Mouse (Mus musculus): ENCODE measurements around the gene Pgbd5. TPM values are rescaled to one million over a fixed set of nuclear protein-coding genes. Genes with fewer than 3 reads are reported as not detected.
"Not testable (repeated sequence)": the region's sequence is repeated elsewhere in the genome, so short reads cannot be mapped to it uniquely, and the experiment has no call there.

Gene Pgbd5
- polyA plus RNA-seq, 1 experiment: 0.16 TPM

DNA sequence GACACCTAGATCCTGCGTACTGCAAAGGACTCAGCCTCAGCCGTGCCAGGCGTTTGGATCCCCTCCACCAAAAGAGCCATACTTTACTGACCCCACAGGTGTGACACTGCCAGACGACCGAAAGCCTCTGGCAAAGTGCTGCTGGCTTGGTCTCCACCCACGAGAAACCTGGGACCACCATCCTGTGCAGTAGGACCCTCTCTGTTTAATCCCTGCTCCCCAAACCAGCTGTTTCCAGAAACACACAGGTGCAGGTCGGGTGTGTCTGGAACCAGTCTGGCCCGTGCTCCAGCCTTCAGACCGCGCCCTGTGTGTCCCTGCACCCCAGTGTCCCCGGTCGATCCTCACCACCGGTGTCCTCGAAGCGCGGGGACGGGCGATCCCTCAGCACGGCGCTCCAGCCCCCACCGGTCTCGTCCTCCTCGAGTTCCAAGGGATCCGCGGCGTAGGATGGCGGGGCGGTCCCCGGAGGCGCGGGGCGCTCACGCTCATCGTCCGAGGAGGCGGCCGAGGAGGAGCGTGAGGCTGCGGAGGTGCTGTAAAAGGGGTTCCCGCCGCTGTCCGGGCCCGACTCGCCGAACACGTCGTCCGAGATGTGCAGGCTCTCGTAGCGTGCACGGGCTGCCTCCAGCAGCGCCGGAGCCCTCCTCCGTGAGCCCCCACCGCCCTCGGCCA lies 5.9 kb downstream of the Pgbd5 start:
- 5% methylated on average over 56 of the region's 56 CpGs for WGBS
- peaks cover 18% of the 10 kb centered on the region for H3K27me3 ChIP-seq (ENCODE audit: control insufficient read depth, insufficient read depth, low read length)
- H3K36me3 ChIP-seq (ENCODE audit: control insufficient read depth, insufficient read depth, low read length): no peaks in the 10 kb centered on the region
- H3K4me1 ChIP-seq (ENCODE audit: control insufficient read depth, insufficient read depth, insufficient read length): peaks cover 7% of the 10 kb centered on the region; the same call in 1 of the 2 replicates
- H3K27ac ChIP-seq (ENCODE audit: insufficient read depth, low read length): no peak overlapping the region
- no peak for DNase-seq (ENCODE audit: low read depth in 1 of 2, low spot score in 2 of 2)
- no peak for TF ChIP-seq POLR2A (IDR thresholded peaks at IDR 0.05; ENCODE audit: low read depth, low read length)
- TF ChIP-seq CTCF (IDR thresholded peaks at IDR 0.05; ENCODE audit: extremely low read depth, insufficient read depth, insufficient read length, insufficient replicate concordance): no peak
- peak overlapping the region; percentile 43 for H3K4me3 ChIP-seq (ENCODE audit: extremely low read depth, insufficient read depth, insufficient read length)

DNA sequence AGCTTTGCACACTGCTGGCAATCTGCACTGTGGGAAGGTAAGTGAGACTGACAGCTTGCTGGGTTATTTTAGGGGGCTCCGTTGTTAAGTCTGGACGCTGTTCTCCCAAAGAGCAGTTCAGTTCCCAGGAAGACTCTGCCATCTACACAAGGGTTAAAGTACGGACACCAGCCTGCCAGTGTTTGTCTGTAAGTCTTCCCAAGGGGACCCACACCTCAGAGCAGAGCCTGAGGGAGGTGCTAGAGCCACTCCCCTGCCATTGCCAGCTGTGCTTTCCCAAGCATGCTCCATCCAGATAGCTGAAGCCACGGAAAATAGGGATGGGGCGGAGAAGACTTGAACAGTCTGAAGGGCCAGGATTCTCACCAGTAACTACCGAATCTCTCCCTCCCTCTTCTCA lies 8.6 kb downstream of the Pgbd5 start:
- H3K27me3 ChIP-seq (ENCODE audit: control insufficient read depth, insufficient read depth, low read length): peaks cover 18% of the 10 kb centered on the region
- 62% methylated on average over 6 of the region's 6 CpGs for WGBS

DNA sequence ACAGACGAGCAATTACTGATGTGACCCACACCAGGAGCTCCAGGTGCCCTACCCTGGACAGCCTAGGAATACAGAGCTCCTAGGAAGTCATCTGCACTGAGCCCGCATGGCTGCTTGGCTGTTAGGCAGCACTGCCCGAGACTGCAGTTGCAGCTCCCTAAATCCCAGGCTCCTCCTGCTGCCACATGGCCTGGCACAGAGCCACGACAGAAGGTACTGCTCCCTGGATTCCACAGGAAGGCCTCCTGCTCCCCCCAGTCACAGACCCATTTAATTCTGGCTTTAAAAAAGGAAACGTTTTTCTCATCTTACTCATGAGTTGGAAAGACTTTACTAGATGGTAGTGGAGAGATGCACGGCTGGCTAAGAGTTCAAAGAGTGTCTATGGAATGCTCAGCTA lies 10.0 kb downstream of the Pgbd5 start:
- no peaks in the 10 kb centered on the region for H3K36me3 ChIP-seq (ENCODE audit: control insufficient read depth, insufficient read depth, low read length)
- WGBS: 65% methylated on average over 6 of the region's 6 CpGs
- no peak for TF ChIP-seq POLR2A (IDR thresholded peaks at IDR 0.05; ENCODE audit: low read depth, low read length)
- no peak for TF ChIP-seq CTCF (IDR thresholded peaks at IDR 0.05; ENCODE audit: extremely low read depth, insufficient read depth, insufficient read length, insufficient replicate concordance)
- no peak overlapping the region for H3K4me3 ChIP-seq (ENCODE audit: extremely low read depth, insufficient read depth, insufficient read length)
- no peak overlapping the region for H3K27ac ChIP-seq (ENCODE audit: insufficient read depth, low read length)
- peaks cover 13% of the 10 kb centered on the region for H3K27me3 ChIP-seq (ENCODE audit: control insufficient read depth, insufficient read depth, low read length)
- DNase-seq (ENCODE audit: low read depth in 1 of 2, low spot score in 2 of 2): no peak
- H3K4me1 ChIP-seq (ENCODE audit: control insufficient read depth, insufficient read depth, insufficient read length): peaks cover 5% of the 10 kb centered on the region; the same call in 1 of the 2 replicates

More for the DNA sequence above, 8.6 kb downstream of the Pgbd5 start:
- no peak overlapping the region for H3K4me3 ChIP-seq (ENCODE audit: extremely low read depth, insufficient read depth, insufficient read length)
- TF ChIP-seq POLR2A (IDR thresholded peaks at IDR 0.05; ENCODE audit: low read depth, low read length): no peak
- TF ChIP-seq CTCF (IDR thresholded peaks at IDR 0.05; ENCODE audit: extremely low read depth, insufficient read depth, insufficient read length, insufficient replicate concordance): no peak
- no peak overlapping the region for H3K27ac ChIP-seq (ENCODE audit: insufficient read depth, low read length)
- H3K36me3 ChIP-seq (ENCODE audit: control insufficient read depth, insufficient read depth, low read length): no peaks in the 10 kb centered on the region
- H3K4me1 ChIP-seq (ENCODE audit: control insufficient read depth, insufficient read depth, insufficient read length): peaks cover 7% of the 10 kb centered on the region; the same call in 1 of the 2 replicates
- DNase-seq (ENCODE audit: low read depth in 1 of 2, low spot score in 2 of 2): no peak

DNA sequence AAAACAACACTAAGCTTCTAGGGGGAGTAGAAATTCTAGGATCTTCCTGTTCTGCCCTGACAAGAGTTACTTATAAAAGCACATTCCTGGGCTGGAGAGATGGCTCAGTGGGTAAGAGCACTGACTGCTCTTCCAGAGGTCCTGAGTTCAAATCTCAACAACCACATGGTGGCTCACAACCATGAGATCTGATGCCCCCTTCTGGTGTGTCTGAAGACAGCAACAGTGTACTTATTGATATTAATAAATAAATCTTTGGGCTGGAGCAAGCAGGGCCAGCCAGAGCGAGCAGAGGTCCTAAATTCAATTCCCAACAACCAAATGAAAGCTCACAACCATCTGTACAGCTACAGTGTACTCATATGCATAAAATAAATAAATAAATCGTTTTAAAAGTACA lies 10.7 kb downstream of the Pgbd5 start:
- 51% methylated on average over 2 of the region's 2 CpGs for WGBS
- DNase-seq (ENCODE audit: low read depth in 1 of 2, low spot score in 2 of 2); H3K4me1 ChIP-seq (ENCODE audit: control insufficient read depth, insufficient read depth, insufficient read length); H3K36me3 ChIP-seq (ENCODE audit: control insufficient read depth, insufficient read depth, low read length); H3K27me3 ChIP-seq (ENCODE audit: control insufficient read depth, insufficient read depth, low read length); H3K27ac ChIP-seq (ENCODE audit: insufficient read depth, low read length); H3K4me3 ChIP-seq (ENCODE audit: extremely low read depth, insufficient read depth, insufficient read length): not testable (repeated sequence)

DNA sequence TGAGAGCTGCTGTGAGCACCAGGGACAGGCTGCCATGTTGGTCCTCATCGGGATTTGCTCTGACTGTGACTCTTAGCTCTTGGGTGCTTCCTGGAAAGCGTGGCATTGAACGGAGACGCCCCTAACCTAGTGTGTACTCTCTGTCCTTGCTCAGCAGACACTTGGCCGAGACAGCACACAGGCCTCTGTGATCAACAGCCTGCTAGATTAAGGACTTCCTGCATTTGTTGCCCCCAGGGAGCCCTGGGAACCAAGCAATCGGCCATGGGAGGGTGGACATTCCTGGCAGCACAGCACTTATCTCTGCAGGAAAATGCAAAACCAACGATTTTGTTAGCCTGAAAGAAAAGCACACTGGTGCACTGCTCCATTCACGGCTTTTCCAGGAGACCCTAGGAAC lies 18.0 kb downstream of the Pgbd5 start:
- Histone ChIP-seq H3K36me3 (ENCODE audit: control insufficient read depth, insufficient read depth, low read length) (no peaks in the 10 kb centered on the region), H3K27me3 (ENCODE audit: control insufficient read depth, insufficient read depth, low read length) (no peaks in the 10 kb centered on the region), H3K4me1 (ENCODE audit: control insufficient read depth, insufficient read depth, insufficient read length) (no peaks in the 10 kb centered on the region), H3K27ac (ENCODE audit: insufficient read depth, low read length) (no peak overlapping the region), H3K4me3 (ENCODE audit: extremely low read depth, insufficient read depth, insufficient read length) (no peak overlapping the region)
- TF ChIP-seq CTCF (IDR thresholded peaks at IDR 0.05; ENCODE audit: extremely low read depth, insufficient read depth, insufficient read length, insufficient replicate concordance) (no peak), POLR2A (IDR thresholded peaks at IDR 0.05; ENCODE audit: low read depth, low read length) (no peak)
- 15% methylated on average over 8 of the region's 8 CpGs for WGBS
- no peak for DNase-seq (ENCODE audit: low read depth in 1 of 2, low spot score in 2 of 2)

DNA sequence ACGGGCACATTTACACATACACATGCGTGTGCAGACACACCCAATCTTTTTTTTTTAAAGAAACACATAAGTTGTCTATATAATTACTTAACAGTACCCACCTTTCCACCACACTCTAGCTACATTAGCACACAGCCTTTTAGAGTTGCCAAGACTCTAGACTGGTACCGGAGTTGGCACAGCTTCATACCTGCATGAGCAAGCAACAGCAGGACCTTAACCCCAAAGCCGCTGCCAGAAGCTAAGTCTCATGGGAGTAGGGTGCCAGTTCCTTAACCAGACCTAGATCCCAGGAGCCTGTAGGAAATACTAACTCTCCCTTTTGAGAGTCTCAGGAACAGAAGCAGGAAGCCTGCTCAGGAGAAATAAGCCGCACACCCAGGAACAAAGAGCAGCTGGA lies 20.5 kb downstream of the Pgbd5 start:
- 92% methylated on average over 5 of the region's 5 CpGs for WGBS
- H3K27ac ChIP-seq (ENCODE audit: insufficient read depth, low read length): no peak overlapping the region
- no peaks in the 10 kb centered on the region for H3K27me3 ChIP-seq (ENCODE audit: control insufficient read depth, insufficient read depth, low read length)
- no peak overlapping the region for H3K4me3 ChIP-seq (ENCODE audit: extremely low read depth, insufficient read depth, insufficient read length)
- H3K4me1 ChIP-seq (ENCODE audit: control insufficient read depth, insufficient read depth, insufficient read length): no peaks in the 10 kb centered on the region
- no peak for DNase-seq (ENCODE audit: low read depth in 1 of 2, low spot score in 2 of 2)
- no peaks in the 10 kb centered on the region for H3K36me3 ChIP-seq (ENCODE audit: control insufficient read depth, insufficient read depth, low read length)
- TF ChIP-seq POLR2A (IDR thresholded peaks at IDR 0.05; ENCODE audit: low read depth, low read length) (no peak), CTCF (IDR thresholded peaks at IDR 0.05; ENCODE audit: extremely low read depth, insufficient read depth, insufficient read length, insufficient replicate concordance) (no peak)

DNA sequence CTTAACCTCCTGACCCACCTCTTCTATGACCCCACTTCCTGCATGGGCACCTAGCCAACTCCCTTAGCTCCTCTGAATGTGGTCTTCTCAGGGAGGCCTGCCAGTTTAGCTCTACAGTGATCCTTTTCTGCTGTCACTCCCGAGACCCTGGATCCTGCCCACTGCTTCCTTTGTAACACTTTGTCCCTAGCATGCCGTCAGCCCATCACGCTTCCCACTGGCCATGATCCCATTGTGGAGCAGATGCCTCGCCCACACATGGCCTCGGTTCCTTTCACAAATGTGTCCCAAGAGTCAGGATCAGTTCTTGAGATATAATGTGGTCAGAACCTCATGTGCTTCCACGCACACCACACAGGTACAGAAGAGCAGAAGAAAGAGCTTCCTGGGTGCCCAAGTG lies 21.3 kb downstream of the Pgbd5 start:
- H3K4me3 ChIP-seq (ENCODE audit: extremely low read depth, insufficient read depth, insufficient read length): no peak overlapping the region
- DNase-seq (ENCODE audit: low read depth in 1 of 2, low spot score in 2 of 2): no peak
- no peaks in the 10 kb centered on the region for H3K4me1 ChIP-seq (ENCODE audit: control insufficient read depth, insufficient read depth, insufficient read length)
- H3K36me3 ChIP-seq (ENCODE audit: control insufficient read depth, insufficient read depth, low read length): no peaks in the 10 kb centered on the region
- no peaks in the 10 kb centered on the region for H3K27me3 ChIP-seq (ENCODE audit: control insufficient read depth, insufficient read depth, low read length)
- WGBS: 69% methylated on average over 6 of the region's 6 CpGs
- no peak for TF ChIP-seq CTCF (IDR thresholded peaks at IDR 0.05; ENCODE audit: extremely low read depth, insufficient read depth, insufficient read length, insufficient replicate concordance)
- no peak for TF ChIP-seq POLR2A (IDR thresholded peaks at IDR 0.05; ENCODE audit: low read depth, low read length)
- no peak overlapping the region for H3K27ac ChIP-seq (ENCODE audit: insufficient read depth, low read length)

Measured in spleen, adult 2 months (tissue).